Mouse (Mus musculus): ENCODE measurements around the gene Inpp4a. TPM values are rescaled to one million over a fixed set of nuclear protein-coding genes. Genes with fewer than 3 reads are reported as not detected.
A peak's percentile ranks its signal among the peaks of the same experiment; 100 is the strongest.

Gene Inpp4a
- total RNA-seq (2012; rRNA removed), result 7.0 TPM in 2 replicates
- total RNA-seq (2014; rRNA removed), result 1.5 TPM in 2 replicates
- polyA plus RNA-seq (2012; ENCODE audit: insufficient read length, low read depth), result 4.0 and 5.0 TPM in 2 replicates

- Histone ChIP-seq H3K27ac (ENCODE audit: insufficient read depth, low read depth) (no peak within 1 kb of the TSS; the same call in 1 of the 2 replicates), H3K9me3 (replicated peaks; ENCODE audit: low read length) (no peaks in the 10 kb centered on the region), H3K4me3 (replicated peaks in 1 of 3; ENCODE audit: low read depth in 2 of 3, low read length in 2 of 3, poor library complexity in 1 of 3) (peak within 1 kb of the TSS; percentile 77 to 94 (median 93)), H3K36me3 (replicated peaks in 1 of 2; ENCODE audit: control insufficient read depth in 1 of 2, insufficient read depth in 1 of 2, low read length in 1 of 2) (no peaks in the 10 kb centered on the region), H3K27me3 (replicated peaks) (no peaks in the 10 kb centered on the region), H3K79me2 (replicated peaks; ENCODE audit: control insufficient read depth, extremely low read depth, insufficient read depth, poor library complexity, severe bottlenecking) (no peaks in the 10 kb centered on the region; the same call in 1 of the 2 replicates), H3K9ac (ENCODE audit: insufficient read depth, low read depth) (peak within 1 kb of the TSS; percentile 74), H3K4me1 (ENCODE audit: control insufficient read depth in 1 of 2, insufficient read depth in 2 of 2) (peaks cover 2 to 20% of the 10 kb centered on the region in 2 experiments; a peak in 2 of 4 replicates), H3K4me2 (ENCODE audit: insufficient read depth, low read depth, poor library complexity, severe bottlenecking) (peak within 1 kb of the TSS; percentile 80)
- in situ Hi-C loops (cut with MboI; ENCODE audit: low pct_ligation_motif_present, low pct_unique_long_range_greater_than_20kb, low sequenced_read_pairs) (no loop called here), dilution Hi-C loops (cut with MboI; ENCODE audit: extremely low pct_ligation_motif_present, extremely low pct_unique_long_range_greater_than_20kb, low sequenced_read_pairs) (no loop called here)
- DNase-seq (ENCODE audit: extremely low read depth), result peak; percentile 96
- no peak for TF ChIP-seq SMC3 (IDR thresholded peaks at IDR 0.05; ENCODE audit: low read depth, low read length)
- no peak for TF ChIP-seq GABPA (IDR thresholded peaks at IDR 0.05; ENCODE audit: insufficient replicate concordance, low read depth, low read length)
- TF ChIP-seq TCF12 (IDR thresholded peaks at IDR 0.05; ENCODE audit: low read depth, low read length), result peak; percentile 47; the same call in 1 of the 2 replicates
- no peak for TF ChIP-seq USF2 (conservative IDR thresholded peaks at IDR 0.05; ENCODE audit: low read depth, low read length)
- 0 out of 2 replicates have a peak, but pooled peaks have one; percentile 36 for TF ChIP-seq MYC (IDR thresholded peaks at IDR 0.05; ENCODE audit: low read depth, low read length)
- peak; percentile 38; the same call in 1 of the 2 replicates for TF ChIP-seq IRF4 (IDR thresholded peaks at IDR 0.05; ENCODE audit: low read depth, low read length)
- TF ChIP-seq CTCF (conservative IDR thresholded peaks at IDR 0.05 in 1 of 2, IDR thresholded peaks at IDR 0.05 in 1 of 2; ENCODE audit: low read depth in 2 of 2, low read length in 2 of 2), result no peak
- no peak for TF ChIP-seq MEF2A (IDR thresholded peaks at IDR 0.05; ENCODE audit: borderline replicate concordance, low read depth, low read length)
- peak; percentile 29 for TF ChIP-seq HCFC1 (IDR thresholded peaks at IDR 0.05; ENCODE audit: low read depth, low read length)
- TF ChIP-seq CHD2 (IDR thresholded peaks at IDR 0.05; ENCODE audit: low read length), result peak; percentile 80
- TF ChIP-seq JUND (conservative IDR thresholded peaks at IDR 0.05; ENCODE audit: low read depth, low read length), result peak; percentile 32; the same call in 1 of the 2 replicates
- peak; percentile 65 for TF ChIP-seq ETS1 (conservative IDR thresholded peaks at IDR 0.05; ENCODE audit: low read depth, low read length)
- no peak for TF ChIP-seq MAX (IDR thresholded peaks at IDR 0.05; ENCODE audit: low read length)
- TF ChIP-seq USF1 (IDR thresholded peaks at IDR 0.05; ENCODE audit: low read depth, low read length), result no peak
- TF ChIP-seq PAX5 (IDR thresholded peaks at IDR 0.05; ENCODE audit: low read length), result no peak
- no peak for TF ChIP-seq MAFK (IDR thresholded peaks at IDR 0.05; ENCODE audit: insufficient replicate concordance, low read length)
- TF ChIP-seq ZKSCAN1 (IDR thresholded peaks at IDR 0.05; ENCODE audit: borderline replicate concordance, low read depth, low read length), result no peak
- peak; percentile 89 for TF ChIP-seq NRF1 (IDR thresholded peaks at IDR 0.05; ENCODE audit: low read depth, low read length)
- TF ChIP-seq ZC3H11A (IDR thresholded peaks at IDR 0.05; ENCODE audit: low read depth, low read length), result no peak
- TF ChIP-seq UBTF (IDR thresholded peaks at IDR 0.05; ENCODE audit: low read depth, low read length), result 0 out of 2 replicates have a peak, but pooled peaks have one; percentile 37
- peak; percentile 41; the same call in 1 of the 2 replicates for TF ChIP-seq BHLHE40 (IDR thresholded peaks at IDR 0.05; ENCODE audit: low read depth, low read length)
- TF ChIP-seq JUN (IDR thresholded peaks at IDR 0.05; ENCODE audit: insufficient read depth, low read depth, low read length), result peak; percentile 16; the same call in 1 of the 2 replicates
- no peak for TF ChIP-seq CHD1 (IDR thresholded peaks at IDR 0.05; ENCODE audit: low read depth, low read length)
- no peak for TF ChIP-seq ZMIZ1 (IDR thresholded peaks at IDR 0.05; ENCODE audit: low read depth, low read length)
- TF ChIP-seq POLR2AphosphoS2 (IDR thresholded peaks at IDR 0.05; ENCODE audit: low read depth, low read length), result no peak
- TF ChIP-seq MXI1 (IDR thresholded peaks at IDR 0.05; ENCODE audit: low read depth, low read length), result peak; percentile 60
- TF ChIP-seq KAT2A (IDR thresholded peaks at IDR 0.05; ENCODE audit: insufficient replicate concordance, low read length), result no peak
- no peak for TF ChIP-seq RAD21 (IDR thresholded peaks at IDR 0.05; ENCODE audit: low read depth, low read length)
- TF ChIP-seq ZNF384 (IDR thresholded peaks at IDR 0.05; ENCODE audit: low read depth, low read length), result no peak
- peak; percentile 79 for TF ChIP-seq ELF1 (IDR thresholded peaks at IDR 0.05; ENCODE audit: low read depth, low read length)
- no peak for TF ChIP-seq E2F4 (IDR thresholded peaks at IDR 0.05; ENCODE audit: insufficient replicate concordance, low read depth, low read length)
- peak; percentile 79 for TF ChIP-seq SIN3A (IDR thresholded peaks at IDR 0.05; ENCODE audit: low read length)
- 0 out of 2 replicates have a peak, but pooled peaks have one; percentile 52 for TF ChIP-seq TBP (conservative IDR thresholded peaks at IDR 0.05; ENCODE audit: low read depth, low read length)
- no peak; the same call in 1 of the 2 replicates for TF ChIP-seq EP300 (IDR thresholded peaks at IDR 0.05; ENCODE audit: low read length)
- TF ChIP-seq RCOR1 (conservative IDR thresholded peaks at IDR 0.05; ENCODE audit: low read depth, low read length), result no peak
- peak; percentile 65; the same call in 1 of the 2 replicates for TF ChIP-seq MAZ (IDR thresholded peaks at IDR 0.05; ENCODE audit: low read depth, low read length)
- TF ChIP-seq POLR2A (IDR thresholded peaks at IDR 0.05; ENCODE audit: low read depth, low read length), result peak; percentile 69
Observed at GRCm38 (mm10) chr1:37299540-37300491, at the start of gene Inpp4a. Inpp4a (plus strand) TSS chr1:37299865.
